Mouse (Mus musculus) liver, postnatal 0 days (tissue): Measurements from ENCODE around the gene Emx1.

Source experiments
- CTCF ChIP-seq: sonication (generic); IDR thresholded peaks from 2 replicates; pipeline ENCODE4 v1.5.1; 2016; ENCODE audit warnings: antibody characterized with exemption, low read depth
- EP300 ChIP-seq: IDR thresholded peaks from 2 replicates; pipeline ENCODE4 v1.6.1; 2016; ENCODE audit warnings: antibody characterized with exemption, low read depth, mild to moderate bottlenecking

- TF ChIP-seq CTCF (no peak), EP300 (no peak)
Observed at GRCm38 (mm10) chr6:85188256-85189110, 1.2 kb downstream of the Emx1 start.
